9 mouse cellular contexts compared by ENCODE assay signal in the genomic region with DNA sequence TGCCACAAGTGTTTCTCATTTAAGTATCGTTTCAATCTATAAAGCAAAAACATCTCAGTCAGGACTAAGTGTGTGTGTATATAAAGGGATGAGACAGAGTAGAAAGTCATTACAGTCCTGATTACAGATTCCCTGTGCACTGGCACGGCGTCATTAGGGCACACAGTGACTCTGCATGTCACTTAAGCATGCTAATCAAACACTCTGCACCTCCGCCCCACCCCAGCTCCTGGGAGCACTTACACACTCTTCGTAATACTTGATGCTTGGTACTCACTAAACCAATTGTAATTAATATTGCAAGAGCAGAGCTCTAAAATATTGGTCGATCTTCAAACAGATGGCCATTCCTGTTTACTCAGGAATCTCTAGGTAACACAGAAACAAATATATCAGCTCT. TPM values are rescaled to one million over a fixed set of nuclear protein-coding genes. Genes with fewer than 3 reads are reported as not detected.
DNase-seq lines count a peak whose midpoint lies in the region; ATAC-seq and TF ChIP-seq lines count a peak whose summit lies in the region.
"Not testable (repeated sequence)": the region's sequence is repeated elsewhere in the genome, so short reads cannot be mapped to it uniquely, and the experiment has no call there.
"Had no signal": no experiment of that assay in that cellular context is flagged by ENCODE, and none has a peak within 500 bp of the region (broad histone marks: within the 10 kb centered on the region; RNA-seq: fewer than 3 reads in every experiment).

No protein-coding gene starts in this region.

- not testable (repeated sequence) for H3K4me1 ChIP-seq in lung, postnatal 0 days (ENCODE audit: insufficient read depth, low read depth, low read length); stomach, postnatal 0 days (replicated peaks; ENCODE audit: control insufficient read depth, insufficient read depth)

- H3K27ac ChIP-seq in lung, postnatal 0 days (ENCODE audit: low read length); stomach, postnatal 0 days (replicated peaks): not testable (repeated sequence)

- WGBS in lung, postnatal 0 days, result 41% methylated on average over 6 of the region's 6 CpGs
- WGBS in stomach, postnatal 0 days, result 61% methylated on average over 6 of the region's 6 CpGs

- not testable (repeated sequence) for H3K4me2 ChIP-seq in lung, postnatal 0 days (replicated peaks; ENCODE audit: low read depth, low read length); stomach, postnatal 0 days (replicated peaks; ENCODE audit: low read depth)

- TF ChIP-seq EP300 in lung, postnatal 0 days (IDR thresholded peaks at IDR 0.05), result 0 out of 2 replicates have a peak, but pooled peaks have one; percentile 8
- not testable (repeated sequence) for TF ChIP-seq EP300 in stomach, postnatal 0 days (optimal IDR thresholded peaks at IDR 0.05)

- H3K36me3 ChIP-seq in lung, postnatal 0 days (ENCODE audit: insufficient read depth, low read length); stomach, postnatal 0 days (ENCODE audit: control insufficient read depth, insufficient read depth, low read length): not testable (repeated sequence)

- TF ChIP-seq CTCF in lung, postnatal 0 days (IDR thresholded peaks at IDR 0.05); stomach, postnatal 0 days (IDR thresholded peaks at IDR 0.05; ENCODE audit: low read depth): not testable (repeated sequence)

- not testable (repeated sequence) for H3K4me3 ChIP-seq in lung, postnatal 0 days (ENCODE audit: low read depth, low read length); stomach, postnatal 0 days (ENCODE audit: low read depth, low read length)

- peak; percentile 75 for ATAC-seq in lung, postnatal 0 days
- peak; percentile 75 for ATAC-seq in stomach, postnatal 0 days (ENCODE audit: low FRiP score, low TSS enrichment)

- H3K9ac ChIP-seq in lung, postnatal 0 days (replicated peaks; ENCODE audit: low read depth); stomach, postnatal 0 days (ENCODE audit: low read length): not testable (repeated sequence)

- not testable (repeated sequence) for H3K27me3 ChIP-seq in lung, postnatal 0 days (replicated peaks; ENCODE audit: insufficient read depth, low read length); stomach, postnatal 0 days (ENCODE audit: control insufficient read depth, insufficient read depth, low read length)

- peak; percentile 34 for DNase-seq in heart, adult 11 months
- peak; percentile 80 to 83 for DNase-seq in lung, adult 18-20 months
- peak; percentile 75 for DNase-seq in lung, postnatal 0 days (ENCODE audit: low spot score)
- peak; percentile 43 for DNase-seq in lung, postnatal 10 days
- DNase-seq in lung, postnatal 25 days (ENCODE audit: low spot score), result peak; percentile 72
- DNase-seq in lung, postnatal 36 days, result peak; percentile 80
- DNase-seq in lung, postnatal 4 days, result peak; percentile 35 to 63
- peak; percentile 64 for DNase-seq in stomach, postnatal 0 days (ENCODE audit: low spot score)

- not testable (repeated sequence) for H3K9me3 ChIP-seq in lung, postnatal 0 days (ENCODE audit: low read length); stomach, postnatal 0 days (ENCODE audit: control insufficient read depth, low read length)

RNA-seq across cellular contexts. Expression of gene Baiap2l1, which starts 22.6 kb away (rescaled TPM):
- 18.3 and 21.5 TPM in 2 replicates for polyA plus RNA-seq in lung, postnatal 0 days (2015; fragmentation: Nextera tagmentation; extraction: Ambion mirVana)
- 25.3 and 26.8 TPM in 2 replicates for polyA plus RNA-seq in stomach, postnatal 0 days (2015; fragmentation: Nextera tagmentation; extraction: Ambion mirVana)
- polyA plus RNA-seq: G1E had no signal
